Mouse (Mus musculus) CH12.LX (cell line): ENCODE measurements at regions not wholly inside any gene's neighbourhood (a gene's known extent, or its start where the extent isn't known, plus 50 kb on each side); places are given as distances from the start of the nearest gene placed in this dataset.

Source experiments
- CTCF ChIP-seq, 2 experiments: IDR thresholded peaks in 1 of 2; conservative IDR thresholded peaks in 1 of 2; 2 replicates each; pipeline ENCODE4 v1.5.1; 2011 to 2012; ENCODE audit warnings: low read depth in 2 of 2, low read length in 2 of 2, improper control_type of control experiment in 1 of 2, inconsistent platforms in 1 of 2, mild to moderate bottlenecking in 1 of 2, moderate library complexity in 1 of 2
- EP300 ChIP-seq: IDR thresholded peaks from 2 replicates; pipeline ENCODE4 v1.6.1; 2011; ENCODE audit warnings: low read length, improper control_type of control experiment
- NELFE ChIP-seq: IDR thresholded peaks from 2 replicates; pipeline ENCODE4 v1.6.1; 2011; ENCODE audit warnings: low read depth, low read length, improper control_type of control experiment
- RAD21 ChIP-seq: IDR thresholded peaks from 2 replicates; pipeline ENCODE4 v1.6.1; 2011; ENCODE audit warnings: low read depth, mild to moderate bottlenecking, low read length, improper control_type of control experiment, moderate library complexity

DNA sequence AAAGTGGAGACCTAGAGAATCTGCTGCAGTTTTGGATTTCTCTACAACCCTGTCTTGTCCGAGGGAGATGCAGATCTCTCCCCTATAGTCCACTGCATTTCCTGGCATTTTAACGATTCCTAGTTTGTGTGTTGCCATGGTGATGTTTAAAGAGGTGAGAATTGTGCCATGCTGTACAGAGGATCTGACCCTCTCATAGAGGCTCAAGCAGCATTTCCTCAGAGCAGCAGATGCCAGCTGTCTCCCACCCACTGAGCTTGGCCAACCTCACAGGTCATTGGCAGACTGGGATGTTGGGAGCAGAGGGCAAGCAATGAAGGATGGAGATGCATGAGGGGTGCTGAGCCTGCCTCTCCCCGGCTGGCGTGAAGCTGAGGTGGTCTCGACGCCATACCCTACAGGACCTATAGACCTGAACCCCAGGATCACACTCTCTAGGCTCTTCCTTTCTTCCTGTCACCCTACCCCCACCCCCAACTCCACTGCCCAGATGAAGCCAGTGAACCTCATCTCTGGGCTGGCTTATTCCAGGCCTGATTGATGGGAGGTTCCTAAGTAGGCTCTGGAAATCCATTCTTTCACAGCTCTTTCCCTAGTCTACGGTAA lies 198.0 kb downstream of the Agtpbp1 start:
- TF ChIP-seq CTCF (conservative IDR thresholded peaks at IDR 0.05 in 1 of 2, IDR thresholded peaks at IDR 0.05 in 1 of 2; ENCODE audit: low read depth in 2 of 2, low read length in 2 of 2) (no peak), RAD21 (no peak), EP300 (no peak), NELFE (no peak)
